Mouse (Mus musculus) testis, adult 2 months (tissue): Measurements from ENCODE around the gene Clstn1.

Experiments
- CTCF ChIP-seq: fragments of 200-500 bp; IDR thresholded peaks from 2 replicates; pipeline ENCODE4 v1.5.1; 2012; ENCODE audit warnings: low read depth, mild to moderate bottlenecking, inconsistent platforms, low read length, moderate library complexity; ENCODE audit not compliant: control insufficient read depth, insufficient read depth, insufficient replicate concordance
- POLR2A ChIP-seq: fragments of 200-500 bp; IDR thresholded peaks from 2 replicates; pipeline ENCODE4 v1.6.1; 2012; ENCODE audit warnings: low read depth, mild to moderate bottlenecking, inconsistent platforms, low read length, moderate library complexity; ENCODE audit not compliant: control insufficient read depth

DNA sequence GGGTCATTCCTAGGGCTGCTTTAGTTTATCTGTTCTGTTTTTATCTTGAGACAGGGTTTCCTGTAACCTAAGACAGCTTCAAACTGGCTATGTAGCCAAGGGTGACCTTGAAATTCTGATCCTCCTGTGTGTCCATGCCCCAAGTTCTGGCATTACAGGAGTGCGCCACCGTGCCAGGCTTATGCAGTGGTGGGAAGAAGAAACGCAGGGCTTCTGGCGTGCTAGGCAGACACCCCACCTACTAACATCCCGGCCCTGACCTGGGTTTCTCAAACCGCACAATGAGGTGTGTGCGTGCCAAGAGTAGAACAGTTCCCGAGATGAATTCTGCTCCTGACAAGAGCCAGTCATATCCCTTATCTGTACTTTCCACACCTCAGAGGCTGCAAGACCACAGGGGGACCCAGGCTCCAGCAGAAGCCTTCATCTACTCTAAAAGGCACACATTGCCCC, 104.6 kb downstream of the Clstn1 start:
- no peak for TF ChIP-seq CTCF
- TF ChIP-seq POLR2A, result no peak
